Mouse (Mus musculus) cerebellum, adult (tissue): Measurements from ENCODE around the gene Tmem242.
"Not testable (repeated sequence)": the region's sequence is repeated elsewhere in the genome, so short reads cannot be mapped to it uniquely, and the experiment has no call there.

Source experiments
- ATAC-seq: cut with Nextera tagmentation; 2 replicates; pipeline ENCODE4 v1.9.2; 2017; ENCODE audit warnings: mild to moderate bottlenecking, moderate library complexity, mixed read lengths; ENCODE audit not compliant: insufficient number of reproducible peaks, low FRiP score, low TSS enrichment

The Tmem242 gene

GRCm38 (mm10) chr17:5440159-5440971 is at the start of gene Tmem242:
Tmem242 (minus strand) TSS chr17:5440259.
- peak; percentile 90 for ATAC-seq

- ATAC-seq = no peak
These were observed 48.1 kb upstream of the Tmem242 start for GRCm38 (mm10) chr17:5488156-5488555.

DNA sequence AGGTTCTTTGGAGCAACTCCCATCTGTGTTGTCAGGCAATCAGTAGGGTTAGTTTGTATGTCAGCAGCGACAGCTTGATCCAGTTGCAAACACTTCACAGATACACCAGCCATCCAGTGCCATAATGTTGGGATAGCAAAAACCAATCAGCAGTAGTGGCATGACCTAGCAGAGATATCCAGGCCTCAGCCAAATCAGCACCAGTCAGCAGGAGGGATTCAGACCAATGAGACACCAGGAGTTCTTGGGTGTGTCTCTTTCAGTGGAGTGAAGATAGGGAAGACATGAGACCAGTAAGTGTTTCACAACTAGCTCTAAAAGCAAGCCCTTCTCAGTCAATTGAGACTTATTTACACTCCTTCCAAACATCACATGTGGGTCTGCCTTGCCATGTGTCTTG is 44.6 kb upstream of the Tmem242 start:
- ATAC-seq = no peak

- ATAC-seq = no peak
These were observed 43.4 kb upstream of the Tmem242 start for GRCm38 (mm10) chr17:5483456-5483855.

GRCm38 (mm10) chr17:5475960-5476725 is 36.1 kb upstream of the Tmem242 start:
- ATAC-seq = no peak

DNA sequence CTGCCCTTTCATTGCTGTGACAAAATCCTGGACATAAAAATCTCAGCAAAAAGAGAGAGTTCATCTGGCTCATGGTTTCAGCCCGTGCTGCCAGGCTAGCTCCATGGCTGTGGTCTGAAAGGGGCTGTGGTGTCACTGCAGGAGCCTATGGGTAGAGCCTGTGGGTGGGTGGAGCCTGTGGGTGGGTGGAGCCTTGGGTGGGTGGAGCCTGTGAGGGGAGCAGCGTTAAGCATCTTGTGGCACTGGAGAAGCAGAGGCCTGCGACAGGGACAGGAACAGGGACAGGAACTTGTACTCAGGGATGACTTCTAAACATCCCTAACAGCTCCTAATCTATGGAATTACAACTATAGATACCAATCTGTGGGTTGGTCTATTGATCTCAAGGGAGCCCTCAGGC is 32.2 kb upstream of the Tmem242 start:
- ATAC-seq = no peak

DNA sequence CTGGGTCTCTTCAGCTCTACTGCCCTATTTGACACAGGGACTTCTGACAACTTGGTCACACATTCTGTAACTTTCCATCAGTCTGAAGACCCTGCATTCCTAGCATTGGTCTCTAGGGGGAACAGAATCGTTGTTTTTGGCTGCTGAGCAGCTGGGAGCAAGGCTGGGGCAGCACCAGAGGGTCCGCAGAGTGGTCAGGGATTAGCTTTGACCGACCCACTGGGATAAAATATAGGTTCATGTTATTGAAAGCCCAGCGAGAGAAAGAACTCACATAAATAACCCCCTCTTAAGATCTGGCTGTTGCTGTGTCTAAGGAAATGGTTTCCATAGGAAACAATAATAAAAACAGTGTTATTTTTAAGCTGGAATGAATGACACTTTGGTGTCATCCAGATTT is 27.1 kb upstream of the Tmem242 start:
- ATAC-seq = no peak

DNA sequence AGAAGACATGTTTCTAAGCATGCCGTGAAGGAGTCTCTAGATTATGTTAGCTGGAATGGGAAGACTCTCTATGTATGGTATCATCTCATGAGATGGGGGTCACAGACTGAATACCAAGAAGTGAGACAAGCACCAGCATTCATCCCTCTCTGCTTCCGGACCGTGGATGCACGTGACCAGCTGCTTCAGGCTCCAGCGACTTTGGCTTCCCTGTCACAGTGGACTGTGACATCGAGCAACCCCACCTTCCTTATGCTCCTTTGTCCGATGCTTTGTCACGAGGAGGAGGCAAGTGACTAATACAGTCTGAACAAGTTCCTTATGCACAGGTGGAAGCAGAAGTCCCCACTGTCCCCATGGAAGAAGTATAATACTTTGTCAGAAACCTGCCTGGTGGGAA is 26.7 kb upstream of the Tmem242 start:
- ATAC-seq = no peak

DNA sequence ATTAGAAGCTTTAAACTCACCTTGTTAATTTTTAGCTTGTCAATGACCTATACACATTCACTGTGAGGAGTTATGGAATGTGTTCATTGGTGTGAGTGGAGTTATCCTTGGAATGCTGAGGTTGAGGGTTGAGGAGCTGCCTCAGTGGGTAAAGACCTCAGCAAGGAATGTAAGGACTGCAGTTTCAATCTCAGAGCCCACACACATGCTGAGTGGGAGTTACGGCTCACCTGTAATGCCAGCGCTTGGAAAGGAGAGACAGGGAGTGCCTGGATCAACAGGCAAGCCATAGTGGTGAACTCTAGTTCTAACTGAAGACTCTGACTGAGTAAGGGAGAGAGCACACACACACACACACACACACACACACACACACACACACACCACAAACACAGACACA is 23.9 kb upstream of the Tmem242 start:
- ATAC-seq = no peak

DNA sequence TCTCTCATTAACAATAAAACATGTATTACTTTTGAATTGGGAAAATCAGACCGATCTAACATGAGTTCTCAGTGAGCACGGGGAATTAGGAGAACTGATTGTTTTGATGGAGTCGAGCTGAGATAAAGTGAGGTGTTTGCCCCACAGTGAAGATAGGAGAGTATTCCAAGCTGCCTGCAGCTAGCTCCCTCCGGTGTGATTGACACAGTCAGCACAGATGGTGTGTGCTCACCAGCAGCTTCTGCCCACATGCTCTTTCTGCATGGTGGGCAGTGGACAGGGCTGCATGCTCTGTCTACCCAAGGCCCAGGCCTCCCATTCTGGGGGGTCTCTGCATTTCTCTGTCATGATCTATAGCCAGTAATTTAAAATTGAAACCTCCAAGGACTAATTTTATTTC is 13.6 kb upstream of the Tmem242 start:
- no peak for ATAC-seq

GRCm38 (mm10) chr17:5443751-5444150 is 3.7 kb upstream of the Tmem242 start:
- ATAC-seq = no peak

DNA sequence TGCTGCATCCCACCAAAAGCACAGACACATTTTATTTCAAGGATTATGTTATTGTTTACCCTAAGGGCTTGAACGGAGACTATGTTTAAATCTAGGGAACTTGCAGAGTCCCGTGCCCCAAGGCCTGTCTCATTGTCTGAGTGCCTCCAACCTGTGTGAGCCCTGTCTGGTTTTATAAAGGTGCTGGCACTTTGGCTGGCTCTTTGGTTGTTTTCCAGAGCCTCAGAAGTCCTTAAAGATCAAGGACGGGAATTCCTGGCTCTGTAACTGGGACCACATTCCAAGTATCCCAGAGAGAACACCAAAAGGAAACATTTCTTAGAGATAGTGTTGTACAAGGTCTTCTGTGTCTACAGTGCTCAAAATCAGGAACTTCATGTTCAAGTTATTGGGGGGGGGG is 3.2 kb upstream of the Tmem242 start:
- ATAC-seq = no peak

GRCm38 (mm10) chr17:5442403-5442802 is 2.3 kb upstream of the Tmem242 start:
- not testable (repeated sequence) for ATAC-seq

DNA sequence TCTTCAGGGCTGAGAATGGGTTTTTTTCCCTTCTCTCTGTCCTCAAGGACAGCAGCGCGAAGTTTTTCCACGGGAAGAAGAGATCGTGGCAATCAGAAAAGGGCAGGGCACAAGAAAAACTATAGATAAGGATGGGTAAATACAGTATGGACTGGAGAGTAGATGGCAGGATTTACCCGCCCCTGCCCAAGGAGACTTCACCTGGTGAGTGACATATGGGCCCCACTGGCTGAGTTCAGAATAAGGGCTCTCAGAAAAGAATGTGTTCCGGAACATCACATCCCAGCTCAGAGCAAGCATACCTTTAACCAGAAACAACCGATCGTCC is 264 bp downstream of the Tmem242 start:
- ATAC-seq = peak; percentile 49; the same call in 1 of the 2 replicates

DNA sequence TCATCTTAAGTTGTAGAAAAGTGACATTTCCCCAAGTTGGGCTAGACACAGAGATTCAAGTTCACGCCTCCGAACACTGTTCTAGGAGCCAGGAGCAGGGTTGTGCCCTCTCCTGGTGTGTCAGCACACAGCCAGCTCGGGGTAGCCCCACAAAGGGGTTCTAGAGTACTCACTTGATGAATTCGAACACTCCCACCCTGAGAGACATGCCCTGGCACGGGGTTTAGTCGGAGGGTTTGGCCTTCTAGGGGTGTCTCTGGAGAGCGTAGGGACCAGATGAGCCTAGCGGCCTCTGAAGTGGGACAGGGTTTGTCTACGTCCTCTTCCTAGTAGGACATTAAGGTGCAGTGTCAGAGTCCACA is 10.3 kb downstream of the Tmem242 start:
- ATAC-seq = peak; percentile 46; the same call in 1 of the 2 replicates

DNA sequence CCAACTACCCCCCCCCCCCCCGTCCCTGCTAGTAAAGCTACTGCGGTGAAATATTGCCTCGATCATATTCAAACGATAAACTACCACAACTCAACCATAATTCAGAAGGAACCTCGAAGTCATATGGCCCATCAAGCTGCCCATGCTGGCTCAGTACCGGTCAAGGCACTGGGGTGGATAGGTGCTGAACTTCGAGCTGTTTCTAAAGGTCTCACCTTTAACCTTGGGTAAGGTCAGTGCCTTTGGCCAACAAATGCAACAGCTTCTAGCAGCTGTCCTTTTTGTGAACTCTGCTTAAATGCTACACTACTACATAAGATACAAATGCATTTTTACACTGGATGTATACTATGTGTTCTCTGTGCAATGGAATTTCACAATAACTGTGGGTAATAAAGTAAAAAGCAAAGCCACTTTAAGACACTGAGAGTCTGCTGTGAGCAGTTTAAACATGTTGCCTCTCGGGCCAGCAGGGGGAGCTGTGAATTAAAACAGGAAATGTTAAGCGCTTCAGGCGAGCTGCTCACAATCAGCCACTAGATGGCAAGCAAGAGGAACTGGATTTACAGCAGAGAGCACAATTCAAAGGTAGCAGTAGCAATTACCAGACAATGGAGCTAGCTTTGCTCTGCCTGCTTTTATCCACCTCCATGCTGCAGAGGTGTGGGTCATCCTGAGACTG is 10.8 kb downstream of the Tmem242 start:
- peak; percentile 77 for ATAC-seq

GRCm38 (mm10) chr17:5425204-5425603 is 14.9 kb downstream of the Tmem242 start:
- ATAC-seq = no peak

DNA sequence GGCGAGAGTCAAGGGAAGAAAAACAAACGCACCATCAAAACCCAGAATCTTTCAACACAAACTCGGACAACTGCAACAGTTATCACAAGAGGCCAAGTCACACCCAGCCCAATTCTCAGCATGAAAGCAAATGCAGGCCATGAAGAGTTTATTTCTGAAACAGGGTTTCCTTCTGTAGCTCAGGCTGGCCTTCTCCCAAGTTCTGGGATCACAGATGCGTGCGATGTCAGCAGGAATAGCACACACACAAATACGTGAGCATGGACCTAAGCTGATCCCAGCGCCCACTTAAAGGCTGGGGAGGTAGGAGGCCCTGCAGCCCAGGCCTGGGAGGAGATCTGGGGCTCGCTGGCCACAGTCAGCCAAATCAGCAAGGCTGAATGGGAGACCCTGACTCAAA is 15.9 kb downstream of the Tmem242 start:
- ATAC-seq = no peak

DNA sequence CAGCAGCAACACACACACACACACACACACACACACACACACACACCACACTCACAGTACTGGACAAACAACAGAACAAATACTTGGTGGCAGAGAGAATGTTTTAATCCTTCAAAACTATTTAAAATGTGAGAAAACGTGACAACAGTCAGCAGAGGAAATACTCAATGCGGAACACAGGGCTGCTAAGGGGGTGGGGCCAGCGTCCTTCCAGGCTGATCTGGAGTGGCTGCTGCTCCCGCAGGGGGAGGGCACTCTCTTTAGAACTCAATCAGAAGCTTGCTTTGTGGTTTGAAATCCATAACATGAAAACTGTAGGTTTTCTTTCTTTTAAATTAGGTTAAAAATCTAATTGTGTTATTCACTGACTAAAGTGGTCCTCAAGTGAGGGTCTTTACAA is 18.2 kb downstream of the Tmem242 start:
- no peak for ATAC-seq

DNA sequence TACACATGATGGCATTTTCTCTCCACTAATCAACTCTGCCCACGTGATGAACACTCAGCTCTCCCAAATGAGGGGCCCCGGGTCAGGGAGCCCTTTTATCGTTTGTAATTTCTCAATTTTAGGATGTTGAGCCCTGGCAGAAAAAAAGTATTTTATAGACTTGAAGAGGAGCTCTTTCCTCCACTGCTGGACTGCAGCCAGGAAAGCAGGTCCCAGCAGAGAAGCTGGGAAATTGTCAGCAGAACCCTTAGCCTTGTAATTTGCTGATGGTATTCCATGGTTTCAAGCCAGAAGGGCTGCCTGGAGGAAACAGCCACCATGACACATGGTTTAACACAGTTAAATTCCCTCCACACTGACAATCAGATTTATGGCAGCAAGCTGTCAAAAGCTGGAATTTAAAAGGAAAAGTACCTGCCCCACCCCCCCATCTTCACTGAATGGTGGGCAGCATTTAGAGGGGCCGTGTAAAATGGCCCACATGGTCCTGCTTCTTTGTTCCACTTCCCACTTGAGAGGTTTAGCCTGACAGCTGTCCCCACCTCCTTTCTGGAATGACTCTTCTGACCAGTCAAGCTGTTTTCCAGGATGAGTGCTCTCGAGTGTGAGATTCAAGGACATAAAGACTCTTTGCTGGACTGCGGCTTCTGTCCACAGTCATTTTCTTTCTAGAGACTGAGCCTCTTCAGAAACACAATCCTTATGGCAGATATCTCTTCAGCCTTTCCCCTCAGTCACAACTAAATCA is 20.1 kb downstream of the Tmem242 start:
- no peak for ATAC-seq

GRCm38 (mm10) chr17:5419056-5419455 is 21.0 kb downstream of the Tmem242 start:
- ATAC-seq = no peak
